Mouse (Mus musculus) embryonic facial prominence, embryonic 14.5 days (tissue): ENCODE results near the gene Cgn. TPM values are rescaled to one million over a fixed set of nuclear protein-coding genes. Genes with fewer than 3 reads are reported as not detected.

ENCODE experiments used
- ATAC-seq: fragments of 200-750 bp; cut with Nextera tagmentation; 2 replicates; pipeline ENCODE4 v1.8.0; 2017; ENCODE audit warnings: low read depth, moderate number of reproducible peaks, moderate TSS enrichment
- DNase-seq: peaks from one replicate; pipeline ENCODE4 v3.0.0-alpha.2; 2015; ENCODE audit warnings: low spot score
- H3K27ac ChIP-seq: fragments of 300-500 bp; sonication (generic); replicated peaks from 2 replicates; pipeline ENCODE4 v1.5.1; 2014; ENCODE audit warnings: low read depth, mild to moderate bottlenecking, low read length, moderate library complexity
- H3K27me3 ChIP-seq: fragments of 300-500 bp; sonication (generic); replicated peaks from 2 replicates; pipeline ENCODE4 v1.6.1; 2014; ENCODE audit warnings: low read length; ENCODE audit not compliant: control insufficient read depth, insufficient read depth
- H3K36me3 ChIP-seq: fragments of 300-500 bp; sonication (generic); 2 replicates; pipeline ENCODE4 v1.6.1; 2014; ENCODE audit warnings: low read length, mixed read lengths; ENCODE audit not compliant: control insufficient read depth, insufficient read depth
- H3K4me1 ChIP-seq: fragments of 300-500 bp; sonication (generic); 2 replicates; pipeline ENCODE4 v1.6.1; 2014; ENCODE audit warnings: antibody characterized with exemption, low read length; ENCODE audit not compliant: control insufficient read depth, insufficient read depth
- H3K4me2 ChIP-seq: fragments of 300-500 bp; sonication (generic); 2 replicates; pipeline ENCODE4 v1.6.1; 2014; ENCODE audit warnings: low read depth, mild to moderate bottlenecking, low read length, moderate library complexity, mixed read lengths
- H3K4me3 ChIP-seq: fragments of 300-500 bp; sonication (generic); 2 replicates; pipeline ENCODE4 v1.5.1; 2014; ENCODE audit warnings: low read depth, mild to moderate bottlenecking, low read length
- H3K9ac ChIP-seq: fragments of 300-500 bp; sonication (generic); 2 replicates; pipeline ENCODE4 v1.6.1; 2014; ENCODE audit warnings: low read depth, mild to moderate bottlenecking, low read length, moderate library complexity, mixed read lengths
- H3K9me3 ChIP-seq: fragments of 300-500 bp; sonication (generic); 2 replicates; pipeline ENCODE4 v1.6.1; 2016; ENCODE audit warnings: low read length; ENCODE audit not compliant: control insufficient read depth
- WGBS: fragments of 180-500 bp; shearing (Covaris S2); extraction: QIAGEN DNeasy Blood & Tissue Kit; methylation state at CpG from one replicate; pipeline ENCODE4 v1.1.7; 2014; 5-methylcytosine and 5-hydroxymethylcytosine counted together
- polyA plus RNA-seq: library from polyadenylated mRNA; unstranded; fragments of >200 nt; fragmentation: Nextera tagmentation; extraction: Ambion mirVana; gene quantifications from 2 replicates; pipeline ENCODE4 v1.2.1, GENCODE M21; 2014

The Cgn gene
- polyA plus RNA-seq, 1 experiment from 2014 or later, result 4.0 TPM

DNA sequence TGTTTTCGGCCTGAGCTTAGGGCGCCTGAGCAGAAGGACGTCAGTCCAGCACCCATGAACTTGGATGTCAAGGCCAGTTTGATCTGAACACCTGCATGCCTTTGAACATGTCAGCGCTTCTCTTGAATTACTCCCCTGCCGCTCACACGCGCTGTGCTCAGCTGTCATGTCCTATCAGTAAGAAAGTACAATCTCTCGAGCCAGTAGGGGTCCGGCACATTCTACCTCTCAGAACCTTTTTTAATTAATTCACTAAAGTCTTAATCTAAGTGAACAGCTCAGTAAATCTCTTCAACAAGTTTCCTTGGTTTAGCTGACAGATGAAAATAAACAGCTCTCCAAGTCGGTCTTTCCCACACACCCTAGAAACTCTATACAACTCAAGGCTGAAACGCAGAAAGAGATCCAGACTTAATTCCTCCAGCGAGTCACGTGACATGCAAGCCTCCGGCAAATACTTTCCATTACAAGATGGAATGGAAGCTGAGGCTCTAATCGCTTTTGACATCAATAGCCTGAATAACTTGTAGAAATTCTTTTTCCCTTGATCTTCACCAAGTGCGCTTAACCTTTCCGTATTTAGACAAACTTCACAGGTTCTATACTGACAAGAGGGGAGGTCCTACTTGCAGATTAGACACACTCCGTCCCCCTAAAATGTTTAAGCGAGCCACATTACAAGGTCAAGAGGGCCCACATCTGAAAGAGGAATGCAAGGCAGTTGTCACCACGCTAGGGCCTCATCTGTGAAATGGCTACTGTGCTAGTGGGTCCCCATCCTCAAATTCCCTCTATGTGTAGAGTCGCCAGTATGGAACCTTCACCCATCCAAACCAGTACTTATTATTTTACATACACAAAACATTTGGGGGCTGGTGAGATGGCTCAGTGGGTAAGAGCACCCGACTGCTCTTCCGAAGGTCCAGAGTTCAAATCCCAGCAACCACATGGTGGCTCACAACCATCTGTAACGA is 33.4 kb upstream of the Cgn start:
- Histone ChIP-seq H3K9ac (no peak overlapping the region), H3K4me1 (no peaks in the 10 kb centered on the region), H3K27ac (peak overlapping the region; percentile 30; the same call in 1 of the 2 replicates), H3K4me2 (0 out of 2 replicates have a peak overlapping the region, but pooled peaks have one; percentile 10), H3K4me3 (no peak overlapping the region), H3K9me3 (no peaks in the 10 kb centered on the region), H3K36me3 (no peaks in the 10 kb centered on the region), H3K27me3 (no peaks in the 10 kb centered on the region)
- peak; percentile 91 for DNase-seq
- peak; percentile 77 for ATAC-seq
- 48% methylated on average over 23 of the region's 24 CpGs for WGBS

DNA sequence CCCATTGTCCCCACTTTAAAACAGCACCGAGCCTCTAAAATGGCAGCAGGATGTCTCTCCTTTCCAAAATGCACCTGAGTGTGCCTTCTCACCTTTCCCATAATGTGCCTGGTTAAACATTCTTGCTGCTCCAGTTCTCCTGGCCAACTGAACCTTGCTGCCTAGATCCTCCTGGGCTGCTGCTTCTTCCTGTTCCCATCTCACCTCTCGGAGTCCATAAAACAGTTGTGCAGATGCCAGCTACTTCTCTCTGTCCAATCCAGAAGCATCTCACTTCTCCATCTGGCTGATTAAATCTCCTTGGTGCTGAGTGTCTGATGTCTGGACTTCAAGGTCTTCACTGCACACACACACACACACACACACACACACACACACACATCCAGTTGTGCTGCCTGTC is 31.4 kb upstream of the Cgn start:
- Histone ChIP-seq H3K9me3 (no peaks in the 10 kb centered on the region), H3K27ac (no peak overlapping the region), H3K4me2 (no peak overlapping the region), H3K36me3 (no peaks in the 10 kb centered on the region), H3K27me3 (no peaks in the 10 kb centered on the region), H3K9ac (no peak overlapping the region), H3K4me1 (no peaks in the 10 kb centered on the region), H3K4me3 (no peak overlapping the region)
- no peak for DNase-seq
- ATAC-seq, result no peak
- 76% methylated on average over 2 of the region's 2 CpGs for WGBS

DNA sequence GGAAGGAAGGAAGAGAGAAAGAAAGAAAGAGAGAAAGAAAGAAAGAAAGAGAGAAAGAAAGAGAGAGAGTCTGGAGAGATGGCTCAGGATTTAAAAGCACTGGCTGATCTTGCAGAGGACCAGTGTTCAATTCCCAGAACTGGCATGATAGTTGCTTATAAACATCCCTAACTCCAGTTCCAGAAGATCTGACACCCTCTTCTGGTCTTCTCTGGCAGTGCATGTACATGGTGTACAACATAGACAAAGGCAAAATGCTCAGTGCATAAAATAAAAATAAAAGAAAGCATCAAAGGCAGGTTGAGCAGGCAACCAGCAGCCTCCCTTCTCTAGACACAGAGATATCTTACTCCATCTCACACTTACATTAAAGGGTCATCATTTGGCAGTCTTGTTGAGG is 29.3 kb upstream of the Cgn start:
- no peak for DNase-seq
- Histone ChIP-seq H3K4me1 (no peaks in the 10 kb centered on the region), H3K27ac (no peak overlapping the region), H3K9ac (no peak overlapping the region), H3K36me3 (no peaks in the 10 kb centered on the region), H3K4me3 (no peak overlapping the region), H3K4me2 (no peak overlapping the region), H3K27me3 (no peaks in the 10 kb centered on the region), H3K9me3 (no peaks in the 10 kb centered on the region)
- ATAC-seq, result no peak

DNA sequence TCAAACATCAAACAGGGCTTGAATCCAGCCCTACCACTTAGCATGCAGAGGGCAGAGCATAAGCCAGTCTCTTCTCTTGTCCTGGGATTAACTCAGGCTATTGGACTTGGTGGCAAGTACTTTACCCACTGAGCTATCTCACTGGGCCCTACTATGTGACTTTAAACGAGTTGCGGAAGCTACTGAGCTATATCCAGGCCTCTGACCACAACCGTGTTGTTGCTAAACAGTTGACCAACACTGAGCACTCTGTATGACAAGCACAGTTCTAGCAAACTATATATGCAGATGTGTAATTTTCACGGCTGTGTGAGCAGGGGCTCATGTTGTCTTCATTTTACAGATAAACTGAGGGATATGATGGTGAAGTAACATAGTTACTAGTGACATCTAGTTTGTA is 28.4 kb upstream of the Cgn start:
- no peak for DNase-seq
- WGBS, result 76% methylated on average over 4 of the region's 4 CpGs
- Histone ChIP-seq H3K9me3 (no peaks in the 10 kb centered on the region), H3K27me3 (no peaks in the 10 kb centered on the region), H3K27ac (no peak overlapping the region), H3K36me3 (no peaks in the 10 kb centered on the region), H3K4me1 (no peaks in the 10 kb centered on the region), H3K4me3 (no peak overlapping the region), H3K9ac (no peak overlapping the region), H3K4me2 (no peak overlapping the region)
- no peak for ATAC-seq

DNA sequence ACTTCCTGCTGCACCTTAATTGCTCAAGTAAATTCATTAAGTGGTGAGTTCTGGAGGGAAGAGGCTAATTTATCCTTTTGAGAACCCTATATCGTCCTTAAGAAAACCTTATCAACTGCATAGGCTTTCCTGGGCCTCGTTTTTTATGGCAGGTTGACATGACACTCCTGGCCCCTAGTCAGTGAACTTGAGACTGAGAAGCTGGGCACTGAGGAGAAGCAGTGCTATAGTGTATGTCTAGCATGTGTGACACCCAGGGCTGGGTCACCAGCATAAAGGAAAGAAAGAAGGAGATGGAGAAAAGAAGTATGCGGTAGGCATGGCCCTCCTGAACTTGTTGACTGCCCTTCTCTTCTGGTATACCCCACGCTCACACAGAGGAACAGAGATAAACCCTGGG is 27.8 kb upstream of the Cgn start:
- no peak overlapping the region for H3K4me3 ChIP-seq
- no peaks in the 10 kb centered on the region for H3K36me3 ChIP-seq
- H3K9me3 ChIP-seq, result no peaks in the 10 kb centered on the region
- no peak overlapping the region for H3K9ac ChIP-seq
- 78% methylated on average over 4 of the region's 4 CpGs for WGBS
- no peak overlapping the region for H3K27ac ChIP-seq
- no peak overlapping the region for H3K4me2 ChIP-seq
- no peaks in the 10 kb centered on the region for H3K27me3 ChIP-seq
- DNase-seq, result no peak
- no peaks in the 10 kb centered on the region for H3K4me1 ChIP-seq
- no peak for ATAC-seq

DNA sequence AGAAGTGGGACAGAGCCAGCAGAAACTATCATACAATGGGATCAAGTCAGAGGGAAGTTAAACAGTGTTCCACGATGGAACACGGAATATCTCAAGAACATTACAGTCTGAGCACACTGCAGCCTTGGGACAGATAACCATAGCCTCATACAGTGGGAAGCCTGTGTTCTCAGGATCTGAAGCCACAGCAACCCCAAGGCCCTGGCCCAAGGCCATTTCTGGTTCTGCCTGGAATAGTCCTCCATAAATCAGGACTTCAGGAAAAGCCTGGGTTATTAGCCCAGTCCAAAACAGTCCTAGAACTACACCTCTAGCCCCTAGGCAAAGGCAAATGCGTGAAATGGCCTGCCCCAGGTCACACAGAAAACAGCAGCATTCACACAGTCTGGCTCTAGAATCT is 27.4 kb upstream of the Cgn start:
- H3K9ac ChIP-seq, result no peak overlapping the region
- DNase-seq (no peak), ATAC-seq (no peak)
- H3K9me3 ChIP-seq, result no peaks in the 10 kb centered on the region
- H3K27ac ChIP-seq, result no peak overlapping the region
- H3K4me2 ChIP-seq, result no peak overlapping the region
- no peaks in the 10 kb centered on the region for H3K27me3 ChIP-seq
- no peaks in the 10 kb centered on the region for H3K36me3 ChIP-seq
- no peak overlapping the region for H3K4me3 ChIP-seq
- H3K4me1 ChIP-seq, result no peaks in the 10 kb centered on the region
- 83% methylated on average over 3 of the region's 3 CpGs for WGBS

DNA sequence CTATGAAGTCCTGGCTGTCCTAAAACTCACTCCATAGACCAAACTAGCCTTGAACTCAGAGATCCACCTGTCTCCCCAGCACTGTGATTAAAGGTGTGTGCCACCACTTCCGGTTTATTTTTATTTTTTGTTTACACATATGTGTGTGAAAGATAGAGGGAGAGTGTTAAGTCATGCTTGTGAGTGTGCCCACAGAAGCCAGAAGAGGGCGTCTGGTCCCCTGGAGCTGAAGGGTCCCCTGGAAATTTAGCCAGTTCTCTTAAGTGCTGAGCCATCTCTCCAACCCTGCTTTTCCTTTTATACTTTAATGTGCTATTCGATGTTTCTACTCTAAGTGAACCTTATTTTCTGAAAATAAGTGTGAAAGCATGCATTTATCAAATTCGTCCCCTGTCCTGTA is 25.3 kb upstream of the Cgn start:
- Histone ChIP-seq H3K4me1 (no peaks in the 10 kb centered on the region), H3K9ac (no peak overlapping the region), H3K9me3 (no peaks in the 10 kb centered on the region), H3K27me3 (no peaks in the 10 kb centered on the region), H3K4me2 (0 out of 2 replicates have a peak overlapping the region, but pooled peaks have one; percentile 3), H3K4me3 (no peak overlapping the region), H3K36me3 (no peaks in the 10 kb centered on the region), H3K27ac (no peak overlapping the region)
- WGBS, result 17% methylated on average over 4 of the region's 4 CpGs
- ATAC-seq (0 out of 2 replicates have a peak, but pooled peaks have one; percentile 50), DNase-seq (peak; percentile 48)

DNA sequence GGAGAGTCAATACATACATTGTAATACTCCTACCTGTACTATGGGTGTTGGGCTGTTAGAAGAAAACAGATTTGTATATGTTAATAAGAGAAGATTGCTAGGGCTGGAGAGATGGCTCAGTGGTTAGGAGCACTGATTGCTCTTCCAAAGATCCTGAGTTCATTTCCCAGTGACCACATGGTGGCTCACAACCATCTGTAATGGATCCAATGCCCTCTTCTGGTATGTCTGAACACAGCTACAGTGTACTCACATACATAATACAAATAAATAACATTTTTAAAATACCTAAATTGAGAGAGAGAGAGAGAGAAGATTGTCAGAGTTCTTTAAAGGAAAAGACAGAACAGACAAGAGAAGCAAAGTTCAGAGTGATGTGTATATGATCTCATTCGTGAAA is 22.0 kb upstream of the Cgn start:
- Histone ChIP-seq H3K9me3 (no peaks in the 10 kb centered on the region), H3K27ac (no peak overlapping the region), H3K4me3 (no peak overlapping the region), H3K27me3 (no peaks in the 10 kb centered on the region), H3K4me1 (no peaks in the 10 kb centered on the region), H3K9ac (no peak overlapping the region), H3K36me3 (no peaks in the 10 kb centered on the region), H3K4me2 (no peak overlapping the region)
- DNase-seq, result no peak
- 86% methylated on average over 1 of the region's 1 CpGs for WGBS
- no peak for ATAC-seq

DNA sequence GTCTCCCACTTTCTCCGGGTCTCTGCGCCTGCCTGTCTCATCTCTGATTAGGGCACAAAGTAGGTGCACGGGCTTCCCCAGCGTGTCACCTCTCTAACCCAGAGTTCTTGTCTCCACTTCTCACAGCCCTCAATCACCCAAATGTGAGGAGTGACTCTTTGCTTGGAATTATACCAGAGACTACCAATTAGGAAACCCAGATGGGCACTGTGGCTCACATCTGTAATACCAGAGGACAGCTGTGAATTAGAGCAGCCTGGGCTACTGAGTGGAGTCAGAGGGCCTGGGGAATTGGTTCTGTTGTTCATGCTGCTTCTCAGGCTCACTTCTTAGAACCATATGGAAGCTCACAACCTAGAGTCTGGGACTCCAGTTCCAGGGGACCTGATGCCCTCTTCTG is 18.7 kb upstream of the Cgn start:
- no peak for ATAC-seq
- no peaks in the 10 kb centered on the region for H3K27me3 ChIP-seq
- no peaks in the 10 kb centered on the region for H3K4me1 ChIP-seq
- H3K4me2 ChIP-seq, result no peak overlapping the region
- H3K9ac ChIP-seq, result no peak overlapping the region
- 68% methylated on average over 4 of the region's 4 CpGs for WGBS
- H3K9me3 ChIP-seq, result no peaks in the 10 kb centered on the region
- H3K36me3 ChIP-seq, result no peaks in the 10 kb centered on the region
- no peak for DNase-seq
- no peak overlapping the region for H3K4me3 ChIP-seq
- H3K27ac ChIP-seq, result no peak overlapping the region; the same call in 1 of the 2 replicates
